Mouse (Mus musculus): ENCODE measurements around the gene Jade1. TPM values are rescaled to one million over a fixed set of nuclear protein-coding genes. Genes with fewer than 3 reads are reported as not detected.

The Jade1 gene
- polyA plus RNA-seq, 1 experiment from 2014 or later: 15.5 TPM

DNA sequence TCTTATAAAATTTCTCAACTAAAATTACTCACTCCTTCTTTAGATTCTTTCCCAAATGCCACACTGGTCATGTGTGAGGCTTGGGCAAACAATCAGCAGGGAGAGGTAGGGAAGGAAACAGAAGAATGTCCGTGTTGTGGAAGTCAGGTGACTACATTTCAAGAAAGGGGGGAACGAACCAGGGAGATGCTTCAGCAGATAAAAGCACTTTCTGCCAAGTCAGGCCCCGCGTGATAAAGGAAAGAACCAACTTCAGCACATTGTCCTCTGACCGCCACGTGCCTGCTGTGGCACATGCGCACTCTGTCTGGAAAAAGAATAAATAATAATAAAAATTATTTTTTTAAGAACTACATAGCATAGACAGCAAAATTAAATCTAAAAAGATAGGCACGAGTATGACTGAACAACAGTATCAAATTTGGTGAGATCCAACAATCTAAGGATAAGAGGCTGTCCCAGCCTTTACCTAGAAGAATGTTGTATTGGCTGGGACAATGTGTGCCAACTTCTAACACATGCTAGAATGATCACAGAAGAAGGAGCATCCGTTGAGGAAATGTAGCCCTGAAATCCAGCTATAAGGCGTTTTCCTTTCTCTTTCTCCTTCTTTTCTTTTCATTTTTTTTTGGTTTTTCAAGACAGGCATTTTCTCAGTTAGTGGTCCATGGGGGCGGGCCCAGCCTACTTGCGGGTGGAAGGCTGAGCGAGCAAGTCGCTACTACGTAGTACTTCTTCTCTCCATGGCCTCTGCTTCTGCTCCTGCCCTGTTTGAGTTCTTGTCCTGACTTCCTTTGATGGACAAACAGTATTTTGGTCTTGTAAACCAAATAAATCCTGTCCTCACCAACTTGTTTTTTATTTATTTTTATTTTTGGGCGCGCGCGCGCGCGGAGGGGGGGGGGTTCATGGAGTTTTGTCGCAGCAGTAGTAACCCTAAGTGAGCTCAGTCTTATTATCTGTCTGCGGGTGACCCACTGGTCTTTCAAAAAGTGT is 753 bp upstream of the Jade1 start:
- H3K4me1 ChIP-seq: no peaks in the 10 kb centered on the region
- H3K36me3 ChIP-seq (replicated peaks): no peaks in the 10 kb centered on the region
- H3K27ac ChIP-seq (replicated peaks): no peak overlapping the region
- H3K9me3 ChIP-seq: peaks cover 5% of the 10 kb centered on the region; the same call in 1 of the 2 replicates
- DNase-seq (ENCODE audit: low spot score): no peak
- no peak overlapping the region for H3K4me3 ChIP-seq
- H3K27me3 ChIP-seq (replicated peaks; ENCODE audit: low read depth, poor library complexity, severe bottlenecking): no peaks in the 10 kb centered on the region
- WGBS: 93% methylated on average over 24 of the region's 24 CpGs

DNA sequence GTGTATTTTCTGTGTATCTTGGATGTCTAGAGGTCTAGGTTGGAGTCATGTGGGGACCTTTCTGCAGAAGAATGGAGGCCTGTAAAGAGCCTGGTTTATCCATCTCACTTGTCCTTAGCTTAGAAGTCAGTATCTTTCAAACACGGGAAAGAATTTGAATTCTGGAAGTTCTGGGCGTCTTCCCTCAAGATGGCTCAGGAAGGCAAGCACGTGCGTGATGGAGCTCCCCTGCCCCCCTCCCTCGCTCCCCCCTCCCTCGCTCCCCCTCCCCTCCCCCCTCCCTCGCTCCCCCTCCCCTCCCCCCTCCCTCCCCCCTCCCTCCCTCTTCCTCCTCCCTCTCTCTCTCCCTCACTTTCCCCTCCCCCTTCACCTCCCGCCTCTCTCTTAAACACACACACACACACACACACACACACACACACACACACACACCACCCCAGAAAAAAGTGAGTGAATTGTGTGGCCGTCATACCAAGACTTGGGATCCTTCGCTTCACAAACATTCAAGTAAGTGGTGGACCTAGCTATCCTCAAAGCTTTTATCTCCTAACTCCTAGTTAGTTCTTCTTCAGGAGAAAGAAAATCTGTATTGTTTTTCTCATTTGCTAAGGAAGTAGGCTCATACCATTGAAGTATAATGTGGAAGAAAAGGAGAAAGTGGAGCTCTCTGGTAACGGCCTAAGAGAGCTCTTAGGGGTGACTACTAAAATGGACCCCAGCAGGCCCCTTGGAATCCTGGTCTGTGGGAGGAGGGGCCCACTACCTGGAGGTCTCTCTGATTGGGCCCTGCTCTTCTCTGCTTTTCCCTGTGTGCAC is 1.1 kb downstream of the Jade1 start:
- Histone ChIP-seq H3K27ac (replicated peaks) (no peak overlapping the region), H3K9me3 (peaks cover 5% of the 10 kb centered on the region; the same call in 1 of the 2 replicates), H3K36me3 (replicated peaks) (no peaks in the 10 kb centered on the region), H3K4me1 (no peaks in the 10 kb centered on the region), H3K27me3 (replicated peaks; ENCODE audit: low read depth, poor library complexity, severe bottlenecking) (0 out of 2 replicates have a peak, but pooled peaks cover under 1% of the 10 kb centered on the region), H3K4me3 (no peak overlapping the region)
- DNase-seq (ENCODE audit: low spot score): no peak
- 87% methylated on average over 8 of the region's 11 CpGs for WGBS

DNA sequence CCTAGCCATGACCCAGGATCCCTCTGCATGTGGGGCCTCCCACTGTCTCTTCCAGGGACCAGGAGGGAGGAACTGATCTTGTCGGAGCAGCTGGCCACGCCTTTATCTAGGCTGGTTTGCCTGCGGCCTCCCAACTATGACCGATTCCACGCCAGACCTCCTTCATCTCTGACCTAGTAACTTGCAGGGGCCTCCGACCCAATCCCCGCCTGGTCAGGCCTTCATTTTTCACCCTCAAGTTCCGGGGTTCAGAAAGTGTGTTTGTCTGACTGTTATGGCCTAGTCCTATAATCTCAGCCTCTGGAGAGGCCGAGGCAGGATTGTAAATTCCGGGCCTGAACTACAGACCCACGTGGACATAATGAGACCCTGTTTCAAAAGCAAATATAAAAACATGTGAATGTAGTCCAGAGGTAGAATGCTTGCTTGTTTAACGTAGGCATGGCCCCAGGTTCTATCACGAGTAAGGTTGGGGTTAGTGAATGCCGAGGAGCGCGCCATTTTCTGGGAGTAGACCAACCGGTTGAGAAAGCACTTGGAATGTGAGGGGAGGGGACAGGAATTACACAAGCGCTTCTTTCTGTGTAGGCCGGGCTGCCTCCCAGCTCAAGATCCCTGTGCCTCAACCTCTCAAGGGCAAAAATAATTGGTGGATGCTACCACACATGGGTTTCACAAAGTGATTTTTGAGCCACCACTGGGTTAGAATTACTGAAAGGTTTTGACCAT is 1.9 kb downstream of the Jade1 start:
- WGBS: 92% methylated on average over 19 of the region's 19 CpGs
- H3K4me1 ChIP-seq: no peaks in the 10 kb centered on the region

DNA sequence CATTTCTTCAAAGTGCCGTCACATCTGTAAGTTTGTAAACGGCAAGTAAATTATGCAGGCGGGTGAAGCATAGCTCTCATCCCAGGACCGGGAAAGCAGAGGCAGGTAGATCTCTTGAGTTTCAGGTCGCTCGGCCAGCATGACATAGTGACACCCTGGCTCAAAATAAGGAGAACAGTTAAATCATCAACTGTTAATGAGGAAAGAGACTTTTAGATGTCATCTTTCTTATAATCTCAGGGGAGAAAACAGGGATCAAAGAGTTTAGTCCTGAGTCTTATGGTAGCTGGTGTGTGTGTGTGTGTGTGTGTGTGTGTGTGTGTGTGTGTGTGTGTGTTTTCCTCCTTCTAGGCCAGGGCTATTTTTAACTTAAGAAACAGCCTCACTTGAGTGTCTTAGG is 5.0 kb downstream of the Jade1 start:
- Histone ChIP-seq H3K9me3 (peaks cover 5% of the 10 kb centered on the region; the same call in 1 of the 2 replicates), H3K4me1 (peaks cover 16% of the 10 kb centered on the region), H3K27ac (replicated peaks) (no peak overlapping the region), H3K36me3 (replicated peaks) (no peaks in the 10 kb centered on the region), H3K4me3 (no peak overlapping the region), H3K27me3 (replicated peaks; ENCODE audit: low read depth, poor library complexity, severe bottlenecking) (0 out of 2 replicates have a peak, but pooled peaks cover 5% of the 10 kb centered on the region)
- no peak for DNase-seq (ENCODE audit: low spot score)
- 86% methylated on average over 6 of the region's 6 CpGs for WGBS

More for the DNA sequence above, 1.9 kb downstream of the Jade1 start:
- Histone ChIP-seq H3K27me3 (replicated peaks; ENCODE audit: low read depth, poor library complexity, severe bottlenecking) (0 out of 2 replicates have a peak, but pooled peaks cover 5% of the 10 kb centered on the region), H3K27ac (replicated peaks) (no peak overlapping the region), H3K4me3 (no peak overlapping the region), H3K36me3 (replicated peaks) (no peaks in the 10 kb centered on the region), H3K9me3 (peaks cover 5% of the 10 kb centered on the region; the same call in 1 of the 2 replicates)
- DNase-seq (ENCODE audit: low spot score): no peak

DNA sequence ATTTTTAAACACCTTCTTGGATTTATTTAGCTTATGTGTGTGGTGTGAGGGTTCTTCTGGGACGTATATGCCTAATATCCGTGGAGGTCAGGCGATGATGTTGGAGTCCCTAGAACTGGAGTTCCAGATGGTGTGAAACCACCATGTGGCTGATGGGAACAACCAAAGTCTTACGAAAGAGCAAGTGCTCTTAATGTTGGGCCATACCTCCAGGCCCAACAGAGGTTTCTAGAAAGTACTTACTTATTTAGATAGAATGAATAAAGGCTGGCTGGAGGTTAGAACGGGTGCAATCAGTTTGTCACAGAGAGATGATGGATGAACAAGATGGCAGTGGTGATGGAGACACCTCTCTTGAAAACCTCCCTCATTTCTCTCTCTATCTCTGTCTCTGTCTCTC is 6.3 kb downstream of the Jade1 start:
- 89% methylated on average over 5 of the region's 5 CpGs for WGBS
- DNase-seq (ENCODE audit: low spot score): no peak
- Histone ChIP-seq H3K9me3 (no peaks in the 10 kb centered on the region), H3K27ac (replicated peaks) (no peak overlapping the region), H3K4me3 (no peak overlapping the region), H3K36me3 (replicated peaks) (no peaks in the 10 kb centered on the region), H3K27me3 (replicated peaks; ENCODE audit: low read depth, poor library complexity, severe bottlenecking) (0 out of 2 replicates have a peak, but pooled peaks cover 5% of the 10 kb centered on the region), H3K4me1 (peaks cover 22% of the 10 kb centered on the region)

DNA sequence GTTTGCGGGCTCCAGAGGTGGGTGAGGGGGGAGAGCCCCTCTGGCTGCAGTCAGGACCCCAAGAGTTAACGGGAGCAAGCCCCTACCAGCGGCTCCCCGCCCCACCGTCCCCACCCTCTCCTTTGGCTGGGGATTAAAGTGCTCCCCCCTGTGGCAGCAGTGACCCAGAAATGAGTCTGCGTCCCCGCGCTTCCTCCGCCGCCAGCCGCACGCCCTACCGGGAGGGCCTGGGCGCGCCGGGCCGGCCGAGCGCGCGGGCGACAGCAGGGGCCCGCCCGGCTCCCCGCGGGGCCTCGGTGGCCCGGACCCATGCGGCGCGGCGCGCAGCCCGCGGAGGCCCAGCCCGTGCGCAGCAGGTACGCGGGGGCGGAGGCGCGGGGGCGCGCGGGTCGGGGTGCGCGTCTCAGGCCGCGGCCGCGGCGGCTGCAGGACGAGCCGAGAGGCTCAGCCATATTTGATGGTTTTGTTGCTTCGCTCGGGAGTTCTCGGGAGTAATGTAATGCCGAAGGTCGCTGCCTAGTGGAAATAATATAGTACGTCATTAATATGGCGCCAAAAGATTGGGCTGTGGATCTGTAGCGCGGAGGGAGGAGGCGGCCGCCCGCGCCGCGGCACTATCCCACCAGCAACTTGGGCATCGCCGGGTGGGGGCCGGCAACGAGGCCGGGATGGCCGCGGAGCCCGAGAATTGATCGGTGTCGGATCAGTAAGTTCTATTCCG is 7.8 kb downstream of the Jade1 start:
- peak overlapping the region; percentile 80 for H3K4me3 ChIP-seq
- peaks cover 27% of the 10 kb centered on the region for H3K4me1 ChIP-seq
- H3K36me3 ChIP-seq (replicated peaks): no peaks in the 10 kb centered on the region
- H3K9me3 ChIP-seq: no peaks in the 10 kb centered on the region
- H3K27ac ChIP-seq (replicated peaks): peak overlapping the region; percentile 95
- 0 out of 2 replicates have a peak, but pooled peaks cover 5% of the 10 kb centered on the region for H3K27me3 ChIP-seq (replicated peaks; ENCODE audit: low read depth, poor library complexity, severe bottlenecking)
- DNase-seq (ENCODE audit: low spot score): peak; percentile 88
- under 1% methylated on average over 81 of the region's 81 CpGs for WGBS

DNA sequence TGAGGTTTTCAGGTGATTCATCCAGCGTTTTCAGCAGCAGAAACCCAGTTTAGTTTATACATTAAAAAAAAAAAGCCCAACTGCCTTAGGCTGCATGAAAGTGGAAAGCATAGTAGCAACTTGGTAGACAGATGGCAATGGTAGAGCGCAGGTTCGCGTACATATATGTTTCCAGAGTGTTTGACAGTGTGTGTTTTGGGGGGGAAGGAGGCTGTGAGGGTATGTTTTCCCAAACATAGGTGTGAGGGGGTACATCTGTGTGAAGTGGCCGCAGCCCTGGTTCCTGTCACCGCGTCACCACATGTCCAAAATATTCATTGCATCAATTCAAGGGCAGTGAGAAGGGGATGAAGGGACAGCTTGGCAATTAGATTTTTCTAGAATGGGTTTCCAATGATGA is 8.5 kb downstream of the Jade1 start:
- peak overlapping the region; percentile 80 for H3K4me3 ChIP-seq
- under 1% methylated on average over 7 of the region's 7 CpGs for WGBS
- peak overlapping the region; percentile 95 for H3K27ac ChIP-seq (replicated peaks)
- H3K9me3 ChIP-seq: no peaks in the 10 kb centered on the region
- no peaks in the 10 kb centered on the region for H3K36me3 ChIP-seq (replicated peaks)
- DNase-seq (ENCODE audit: low spot score): peak; percentile 46
- H3K27me3 ChIP-seq (replicated peaks; ENCODE audit: low read depth, poor library complexity, severe bottlenecking): 0 out of 2 replicates have a peak, but pooled peaks cover 5% of the 10 kb centered on the region
- peaks cover 27% of the 10 kb centered on the region for H3K4me1 ChIP-seq

DNA sequence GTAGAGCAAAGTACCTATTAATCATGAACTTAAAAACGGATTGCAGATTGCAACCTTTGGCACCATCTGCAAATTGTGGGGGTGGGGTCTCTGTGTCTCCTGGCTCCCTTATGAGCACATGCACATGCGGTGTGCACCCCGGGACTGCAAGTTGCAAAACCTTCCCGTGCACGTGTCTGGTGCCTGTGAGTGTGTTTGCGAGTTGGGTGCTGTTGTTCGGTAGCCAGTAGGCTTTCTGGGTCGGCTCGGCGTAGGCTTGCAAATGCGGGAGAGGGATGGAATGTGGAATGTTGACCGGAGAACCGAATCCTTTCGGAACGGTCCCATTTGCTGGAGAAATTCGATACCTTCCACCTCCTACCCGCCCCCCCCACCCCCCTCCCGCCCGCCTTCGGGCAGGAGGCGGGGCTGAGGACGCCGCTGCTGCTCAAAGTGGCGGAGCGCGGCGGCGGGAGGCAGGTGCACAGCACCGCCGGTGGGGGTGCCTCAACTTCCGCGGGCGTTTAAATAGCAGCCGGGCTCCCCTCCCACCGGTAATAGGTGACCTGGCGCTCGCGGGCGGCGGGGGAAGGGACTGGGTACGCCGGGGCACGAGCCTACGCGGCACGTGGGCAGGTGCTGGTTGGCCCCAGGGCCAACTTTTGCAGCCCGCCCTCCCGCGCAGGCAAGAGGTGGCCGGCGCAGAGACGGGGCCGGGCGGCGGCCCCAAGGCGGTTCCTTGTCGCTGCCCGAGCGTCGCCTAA is 9.1 kb downstream of the Jade1 start:
- H3K4me1 ChIP-seq: peaks cover 27% of the 10 kb centered on the region
- WGBS: under 1% methylated on average over 60 of the region's 60 CpGs
- peak; percentile 85 for DNase-seq (ENCODE audit: low spot score)
- H3K27ac ChIP-seq (replicated peaks): peak overlapping the region; percentile 95
- H3K36me3 ChIP-seq (replicated peaks): no peaks in the 10 kb centered on the region
- 0 out of 2 replicates have a peak, but pooled peaks cover 5% of the 10 kb centered on the region for H3K27me3 ChIP-seq (replicated peaks; ENCODE audit: low read depth, poor library complexity, severe bottlenecking)
- peak overlapping the region; percentile 80 for H3K4me3 ChIP-seq
- no peaks in the 10 kb centered on the region for H3K9me3 ChIP-seq

DNA sequence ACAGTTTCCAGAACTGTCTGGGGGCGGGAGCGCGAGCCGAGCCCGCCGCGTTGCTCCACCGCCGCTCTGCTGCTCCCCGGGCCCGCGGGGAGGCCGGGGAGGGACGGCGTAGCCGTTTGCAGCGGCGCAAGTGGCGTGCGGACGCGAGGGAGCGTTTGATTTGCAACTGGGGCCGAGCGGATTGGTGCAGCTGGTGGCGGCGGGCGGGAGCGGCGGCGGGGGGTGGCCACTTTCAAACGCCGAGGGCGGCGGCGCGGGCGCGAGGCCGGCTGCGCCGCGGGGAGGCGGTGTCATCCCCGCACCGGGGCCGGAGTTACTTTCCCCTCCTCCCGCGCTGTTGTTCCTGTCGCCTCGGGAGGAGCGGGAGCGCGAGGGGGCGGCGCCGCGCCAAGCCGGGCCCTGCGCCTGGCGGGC is 9.9 kb downstream of the Jade1 start:
- Histone ChIP-seq H3K27ac (replicated peaks) (peak overlapping the region; percentile 95), H3K4me1 (peaks cover 32% of the 10 kb centered on the region), H3K27me3 (replicated peaks; ENCODE audit: low read depth, poor library complexity, severe bottlenecking) (0 out of 2 replicates have a peak, but pooled peaks cover 5% of the 10 kb centered on the region), H3K9me3 (no peaks in the 10 kb centered on the region), H3K36me3 (replicated peaks) (no peaks in the 10 kb centered on the region), H3K4me3 (peak overlapping the region; percentile 80)
- under 1% methylated on average over 60 of the region's 61 CpGs for WGBS
- DNase-seq (ENCODE audit: low spot score): peak; percentile 89

DNA sequence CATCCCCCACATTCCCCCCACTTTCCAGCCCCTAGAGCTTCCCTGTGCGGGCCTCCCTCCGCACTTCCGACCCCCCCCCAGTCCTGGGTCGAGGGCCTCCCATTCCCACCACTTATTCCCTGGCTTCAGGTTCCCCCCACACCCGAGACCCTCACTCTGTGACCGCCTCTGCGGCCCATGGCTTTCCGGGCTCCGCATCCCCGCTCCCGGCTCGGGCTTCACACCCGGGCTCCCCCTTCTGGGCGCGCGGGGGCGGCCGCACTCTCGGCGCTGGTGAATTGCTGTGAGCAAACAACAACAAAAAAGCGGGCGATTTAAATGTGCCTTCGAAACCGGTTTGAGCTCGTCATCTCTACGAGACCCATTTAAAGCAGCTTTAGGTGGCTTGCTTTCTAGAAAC is 10.4 kb downstream of the Jade1 start:
- H3K4me1 ChIP-seq: peaks cover 37% of the 10 kb centered on the region

DNA sequence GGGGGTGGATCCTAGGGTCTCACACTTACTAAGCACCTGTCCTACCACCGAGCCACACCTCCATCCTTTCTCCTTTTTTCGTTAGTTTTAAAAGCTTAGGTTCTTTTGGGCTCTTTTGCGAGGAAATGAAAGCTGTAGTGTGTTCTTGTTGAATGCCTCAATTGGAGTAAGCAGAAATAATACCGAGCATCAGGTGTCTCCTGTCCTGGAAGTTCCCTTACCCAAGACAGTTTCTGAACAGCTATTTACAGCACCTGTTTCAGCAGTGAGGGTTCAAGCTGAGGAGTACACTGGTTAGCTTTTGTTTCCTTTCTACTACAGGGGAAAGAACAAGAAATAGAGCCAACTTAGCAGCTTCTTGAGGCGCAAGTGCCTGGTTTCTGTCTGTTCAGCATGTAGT is 14.4 kb downstream of the Jade1 start:
- H3K27me3 ChIP-seq (replicated peaks; ENCODE audit: low read depth, poor library complexity, severe bottlenecking): no peaks in the 10 kb centered on the region
- DNase-seq (ENCODE audit: low spot score): no peak
- 75% methylated on average over 5 of the region's 5 CpGs for WGBS
- H3K4me3 ChIP-seq: no peak overlapping the region
- H3K9me3 ChIP-seq: no peaks in the 10 kb centered on the region
- no peaks in the 10 kb centered on the region for H3K36me3 ChIP-seq (replicated peaks)
- H3K27ac ChIP-seq (replicated peaks): no peak overlapping the region
- peaks cover 45% of the 10 kb centered on the region for H3K4me1 ChIP-seq

More for the DNA sequence above, 10.4 kb downstream of the Jade1 start:
- 0 out of 2 replicates have a peak, but pooled peaks cover 5% of the 10 kb centered on the region for H3K27me3 ChIP-seq (replicated peaks; ENCODE audit: low read depth, poor library complexity, severe bottlenecking)
- peak overlapping the region; percentile 95 for H3K27ac ChIP-seq (replicated peaks)
- H3K4me3 ChIP-seq: peak overlapping the region; percentile 80
- H3K36me3 ChIP-seq (replicated peaks): no peaks in the 10 kb centered on the region
- H3K9me3 ChIP-seq: no peaks in the 10 kb centered on the region
- peak; percentile 86 for DNase-seq (ENCODE audit: low spot score)
- WGBS: under 1% methylated on average over 26 of the region's 26 CpGs
